Mouse (Mus musculus) retina, postnatal 7 days (tissue): ENCODE measurements at regions not wholly inside any gene's neighbourhood (a gene's known extent, or its start where the extent isn't known, plus 50 kb on each side); places are given as distances from the start of the nearest gene placed in this dataset.
A peak's percentile ranks its signal among the peaks of the same experiment; 100 is the strongest.

ENCODE experiments used
- DNase-seq: peaks from one replicate; pipeline ENCODE4 v3.0.0-alpha.2; 2012; ENCODE audit warnings: low read depth, low spot score

- no peak for DNase-seq
Measured at GRCm38 (mm10) chr7:73637810-73638125, 96.1 kb upstream of the Chd2 start.

GRCm38 (mm10) chr7:73637101-73637809 is 95.6 kb upstream of the Chd2 start:
- DNase-seq, result no peak

GRCm38 (mm10) chr7:73635422-73635821 is 93.8 kb upstream of the Chd2 start:
- DNase-seq, result no peak

- no peak for DNase-seq
Measured at GRCm38 (mm10) chr7:73630790-73631189, 89.2 kb upstream of the Chd2 start.

GRCm38 (mm10) chr7:73629182-73629581 is 87.6 kb upstream of the Chd2 start:
- DNase-seq, result no peak

- DNase-seq, result peak; percentile 81
Measured at GRCm38 (mm10) chr7:73628071-73628470, 86.4 kb upstream of the Chd2 start.

- DNase-seq, result no peak
Measured at GRCm38 (mm10) chr7:73626291-73626690, 84.7 kb upstream of the Chd2 start.

GRCm38 (mm10) chr7:73625651-73626050 is 84.0 kb upstream of the Chd2 start:
- no peak for DNase-seq

- DNase-seq, result no peak
Measured at GRCm38 (mm10) chr7:73624992-73625391, 83.4 kb upstream of the Chd2 start.

- DNase-seq, result no peak
Measured at GRCm38 (mm10) chr7:73624093-73624600, 82.5 kb upstream of the Chd2 start.

- no peak for DNase-seq
Measured at GRCm38 (mm10) chr7:73622468-73622867, 80.8 kb upstream of the Chd2 start.

- no peak for DNase-seq
Measured at GRCm38 (mm10) chr7:73620341-73620740, 78.7 kb upstream of the Chd2 start.

- DNase-seq, result no peak
Measured at GRCm38 (mm10) chr7:73618758-73619416, 77.3 kb upstream of the Chd2 start.

- peak; percentile 97 for DNase-seq
Measured at GRCm38 (mm10) chr7:73617910-73618757, 76.5 kb upstream of the Chd2 start.

- no peak for DNase-seq
Measured at GRCm38 (mm10) chr7:73616971-73617906, 75.6 kb upstream of the Chd2 start.

GRCm38 (mm10) chr7:73616015-73616414 is 74.4 kb upstream of the Chd2 start:
- no peak for DNase-seq

GRCm38 (mm10) chr7:73614840-73615555 is 73.4 kb upstream of the Chd2 start:
- DNase-seq, result no peak

GRCm38 (mm10) chr7:73614341-73614740 is 72.7 kb upstream of the Chd2 start:
- DNase-seq, result no peak

GRCm38 (mm10) chr7:73612752-73613092 is 71.1 kb upstream of the Chd2 start:
- no peak for DNase-seq

GRCm38 (mm10) chr7:73611866-73612751 is 70.5 kb upstream of the Chd2 start:
- no peak for DNase-seq
